Mouse (Mus musculus) mammary gland, adult 2 months (tissue): ENCODE data around the gene Acot2. TPM values are rescaled to one million over a fixed set of nuclear protein-coding genes. Genes with fewer than 3 reads are reported as not detected.

Experiments
- polyA plus RNA-seq: library from polyadenylated mRNA; depleted of rRNA; stranded (reverse); fragments of >200 nt; gene quantifications from 2 replicates; pipeline ENCODE4 v1.2.3, GENCODE M21; 2012; ENCODE audit warnings: low replicate concordance; rRNA removed

Gene Acot2
- 14.3 and 32.4 TPM in 2 replicates for polyA plus RNA-seq

GRCm38 (mm10) chr12:83987583-83988441 lies at the start of gene Acot2:
Gene Acot2, plus strand, starts transcription at chr12:83987861.

GRCm38 (mm10) chr12:83950493-83950839 lies 37.2 kb upstream of the Acot2 start, which contains the start of gene Riox1:
Gene Riox1, plus strand, starts transcription at chr12:83950608.

GRCm38 (mm10) chr12:83984752-83985151 lies 2.9 kb upstream of the Acot2 start, which contains the start of gene Heatr4:
Gene Heatr4, minus strand, starts transcription at chr12:83984852.

GRCm38 (mm10) chr12:84009171-84009965 lies 21.7 kb downstream of the Acot2 start, which contains the start of gene Acot1:
Gene Acot1, plus strand, starts transcription at chr12:84009490.

GRCm38 (mm10) chr12:84038241-84038640 lies 50.6 kb downstream of the Acot2 start, which contains the start of gene Acot4:
Gene Acot4, plus strand, starts transcription at chr12:84038379.

GRCm38 (mm10) chr12:84038691-84039111 lies 51.0 kb downstream of the Acot2 start, which contains the start of gene Gm49366:
Gene Gm49366, plus strand, starts transcription at chr12:84038935.

Other genes with a start within 250 kb of the Acot2 start
- gene Papln, start 224.2 kb upstream of the Acot2 start, polyA plus RNA-seq = 35.9 and 84.8 TPM in 2 replicates
- 58.2 and 70.4 TPM in 2 replicates for gene Numb, start 65.9 kb upstream of the Acot2 start, polyA plus RNA-seq
- 7.2 and 25.1 TPM in 2 replicates for gene Riox1, start 37.3 kb upstream of the Acot2 start, polyA plus RNA-seq
- gene Heatr4, start 3.0 kb upstream of the Acot2 start, polyA plus RNA-seq = not detected in 2 replicates
- 11.4 and 23.0 TPM in 2 replicates for gene Acot1, start 21.6 kb downstream of the Acot2 start, polyA plus RNA-seq
- gene Acot4, start 50.5 kb downstream of the Acot2 start, polyA plus RNA-seq = 2.0 and 8.2 TPM in 2 replicates
- 0.43 TPM in 1 of 2 replicates, not detected in the other for gene Gm49366, start 51.1 kb downstream of the Acot2 start, polyA plus RNA-seq
- not detected in 2 replicates for gene Acot3, start 64.3 kb downstream of the Acot2 start, polyA plus RNA-seq
- gene Acot5, start 81.5 kb downstream of the Acot2 start, polyA plus RNA-seq = 0.08 TPM in 1 of 2 replicates, not detected in the other
- 4.1 and 4.4 TPM in 2 replicates for gene Acot6, start 112.8 kb downstream of the Acot2 start, polyA plus RNA-seq
- 2.0 and 3.9 TPM in 2 replicates for gene Dnal1, start 126.5 kb downstream of the Acot2 start, polyA plus RNA-seq
- gene Pnma1, start 160.6 kb downstream of the Acot2 start, polyA plus RNA-seq = 0.14 and 0.23 TPM in 2 replicates
- 16.9 and 31.0 TPM in 2 replicates for gene Elmsan1, start 231.0 kb downstream of the Acot2 start, polyA plus RNA-seq